Mouse (Mus musculus) midbrain, embryonic 16.5 days (tissue): ENCODE results near the gene Gpr146. TPM values are rescaled to one million over a fixed set of nuclear protein-coding genes. Genes with fewer than 3 reads are reported as not detected.

Experiments
- ATAC-seq: fragments of 200-750 bp; cut with Nextera tagmentation; 2 replicates; pipeline ENCODE4 v1.8.0; 2017; ENCODE audit warnings: moderate TSS enrichment
- H3K27ac ChIP-seq: fragments of 300-500 bp; sonication (generic); 2 replicates; pipeline ENCODE4 v1.5.1; 2014; ENCODE audit warnings: mild to moderate bottlenecking, low read length, mixed read lengths
- H3K27me3 ChIP-seq: fragments of 300-500 bp; sonication (generic); 2 replicates; pipeline ENCODE4 v1.6.1; 2014; ENCODE audit warnings: low read depth, low read length, mixed read lengths; ENCODE audit not compliant: control insufficient read depth, insufficient read depth
- H3K36me3 ChIP-seq: fragments of 300-500 bp; sonication (generic); 2 replicates; pipeline ENCODE4 v1.6.1; 2014; ENCODE audit warnings: mild to moderate bottlenecking, low read length, moderate library complexity, mixed read lengths; ENCODE audit not compliant: control insufficient read depth, insufficient read depth
- H3K4me1 ChIP-seq: fragments of 300-500 bp; sonication (generic); 2 replicates; pipeline ENCODE4 v1.6.1; 2014; ENCODE audit warnings: mild to moderate bottlenecking, low read length, mixed read lengths; ENCODE audit not compliant: control insufficient read depth, insufficient read depth
- H3K4me2 ChIP-seq: fragments of 300-500 bp; sonication (generic); 2 replicates; pipeline ENCODE4 v1.6.1; 2014; ENCODE audit warnings: mild to moderate bottlenecking, low read length, mixed read lengths
- H3K4me3 ChIP-seq: fragments of 300-500 bp; sonication (generic); 2 replicates; pipeline ENCODE4 v1.5.1; 2014; ENCODE audit warnings: low read depth, mild to moderate bottlenecking, low read length, moderate library complexity, mixed read lengths
- H3K9ac ChIP-seq: fragments of 300-500 bp; sonication (generic); 2 replicates; pipeline ENCODE4 v1.6.1; 2014; ENCODE audit warnings: low read depth, low read length, mixed read lengths
- H3K9me3 ChIP-seq: fragments of 300-500 bp; sonication (generic); replicated peaks from 2 replicates; pipeline ENCODE4 v1.6.1; 2014; ENCODE audit warnings: mild to moderate bottlenecking, low read length, mixed read lengths; ENCODE audit not compliant: control insufficient read depth, poor library complexity, severe bottlenecking
- WGBS: fragments of 180-500 bp; shearing (Covaris S2); extraction: QIAGEN DNeasy Blood & Tissue Kit; methylation state at CpG from one replicate; pipeline ENCODE4 v1.1.7; 2014; 5-methylcytosine and 5-hydroxymethylcytosine counted together
- polyA plus RNA-seq: library from polyadenylated mRNA; unstranded; fragments of >200 nt; fragmentation: Nextera tagmentation; extraction: Ambion mirVana; gene quantifications from 2 replicates; pipeline ENCODE4 v1.2.1, GENCODE M21; 2015

Gene Gpr146
- polyA plus RNA-seq, 1 experiment from 2014 or later, result 2.9 TPM

DNA sequence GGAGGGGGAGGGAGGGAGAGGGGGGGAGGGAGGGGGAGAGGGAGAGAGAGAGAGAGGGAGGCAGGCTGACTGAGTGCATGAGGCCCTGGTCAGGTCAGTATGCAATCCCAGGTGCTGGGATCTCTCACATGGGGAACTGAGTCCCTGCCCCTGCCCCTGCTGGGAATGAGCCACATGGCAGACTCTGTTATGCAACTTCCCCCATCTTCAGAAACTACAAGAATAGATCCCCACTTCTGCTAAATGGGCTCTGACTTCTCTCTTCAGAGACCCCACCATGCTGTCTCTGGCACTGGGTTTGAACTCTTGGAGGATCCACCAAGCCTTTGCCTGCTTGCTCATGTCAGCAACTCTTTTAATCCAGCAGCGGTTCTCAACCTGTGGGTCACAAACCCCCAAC is 11.7 kb upstream of the Gpr146 start:
- Histone ChIP-seq H3K36me3 (no peaks in the 10 kb centered on the region), H3K9me3 (no peaks in the 10 kb centered on the region), H3K4me2 (no peak overlapping the region), H3K9ac (no peak overlapping the region), H3K27me3 (no peaks in the 10 kb centered on the region), H3K27ac (no peak overlapping the region), H3K4me3 (no peak overlapping the region), H3K4me1 (peaks cover 12% of the 10 kb centered on the region)
- 92% methylated on average over 1 of the region's 1 CpGs for WGBS
- no peak for ATAC-seq

DNA sequence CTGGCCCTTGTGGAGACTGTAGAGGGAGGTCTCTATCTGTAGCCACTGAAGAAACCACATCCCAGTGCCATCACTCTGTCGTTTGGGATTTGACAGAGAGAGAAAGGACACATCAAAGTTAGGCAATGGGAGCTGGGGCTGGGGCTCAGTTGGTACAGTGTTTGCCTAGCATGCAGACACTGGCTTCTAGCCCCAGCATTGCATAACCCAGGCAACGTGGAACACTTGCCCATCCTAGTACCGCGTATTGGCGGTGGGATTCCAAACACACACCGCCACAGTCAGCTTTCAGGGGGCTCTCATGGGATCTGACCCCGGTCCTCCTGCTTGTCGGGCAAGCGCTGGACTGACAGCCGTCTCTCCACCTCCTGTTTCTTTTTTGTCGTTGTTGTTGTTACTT is 11.0 kb upstream of the Gpr146 start:
- Histone ChIP-seq H3K9me3 (no peaks in the 10 kb centered on the region), H3K36me3 (no peaks in the 10 kb centered on the region), H3K4me1 (peaks cover 18% of the 10 kb centered on the region), H3K9ac (no peak overlapping the region), H3K27me3 (no peaks in the 10 kb centered on the region), H3K4me3 (no peak overlapping the region), H3K4me2 (no peak overlapping the region), H3K27ac (no peak overlapping the region)
- WGBS, result 73% methylated on average over 11 of the region's 11 CpGs
- ATAC-seq, result no peak

DNA sequence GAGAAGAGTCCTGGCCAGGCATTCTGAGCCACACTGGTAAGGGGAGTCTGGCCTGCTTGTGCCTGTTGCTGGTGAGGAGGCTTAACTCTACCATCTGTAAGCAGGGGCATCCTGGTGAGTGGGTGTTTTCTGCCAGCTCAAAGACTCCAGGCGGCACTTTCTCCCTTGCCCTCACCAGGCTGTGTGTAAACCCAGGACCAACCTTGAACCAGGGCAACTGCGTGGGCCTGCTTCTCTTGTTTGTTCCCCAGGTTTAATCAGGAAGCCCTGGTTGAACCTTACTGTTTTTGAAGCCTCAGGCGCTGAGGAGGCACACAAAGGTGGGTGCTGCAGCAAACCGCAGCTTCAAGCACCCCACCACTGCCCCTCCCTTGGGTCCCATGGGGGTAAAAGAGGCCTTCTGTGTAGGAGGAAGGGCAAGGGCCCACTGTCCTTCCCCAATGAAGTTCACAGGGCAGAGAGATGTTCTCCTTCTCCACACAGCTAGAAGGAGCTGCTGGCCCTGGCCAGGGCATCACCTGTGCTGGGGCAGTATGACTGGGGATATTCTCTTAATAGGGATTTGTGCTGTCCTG is 9.5 kb upstream of the Gpr146 start:
- H3K4me2 ChIP-seq, result no peak overlapping the region
- no peaks in the 10 kb centered on the region for H3K36me3 ChIP-seq
- H3K4me3 ChIP-seq, result no peak overlapping the region
- H3K9ac ChIP-seq, result 0 out of 2 replicates have a peak overlapping the region, but pooled peaks have one; percentile 14
- no peak for ATAC-seq
- peaks cover 27% of the 10 kb centered on the region for H3K4me1 ChIP-seq
- WGBS, result 89% methylated on average over 4 of the region's 4 CpGs
- no peak overlapping the region for H3K27ac ChIP-seq
- no peaks in the 10 kb centered on the region for H3K9me3 ChIP-seq
- H3K27me3 ChIP-seq, result no peaks in the 10 kb centered on the region

DNA sequence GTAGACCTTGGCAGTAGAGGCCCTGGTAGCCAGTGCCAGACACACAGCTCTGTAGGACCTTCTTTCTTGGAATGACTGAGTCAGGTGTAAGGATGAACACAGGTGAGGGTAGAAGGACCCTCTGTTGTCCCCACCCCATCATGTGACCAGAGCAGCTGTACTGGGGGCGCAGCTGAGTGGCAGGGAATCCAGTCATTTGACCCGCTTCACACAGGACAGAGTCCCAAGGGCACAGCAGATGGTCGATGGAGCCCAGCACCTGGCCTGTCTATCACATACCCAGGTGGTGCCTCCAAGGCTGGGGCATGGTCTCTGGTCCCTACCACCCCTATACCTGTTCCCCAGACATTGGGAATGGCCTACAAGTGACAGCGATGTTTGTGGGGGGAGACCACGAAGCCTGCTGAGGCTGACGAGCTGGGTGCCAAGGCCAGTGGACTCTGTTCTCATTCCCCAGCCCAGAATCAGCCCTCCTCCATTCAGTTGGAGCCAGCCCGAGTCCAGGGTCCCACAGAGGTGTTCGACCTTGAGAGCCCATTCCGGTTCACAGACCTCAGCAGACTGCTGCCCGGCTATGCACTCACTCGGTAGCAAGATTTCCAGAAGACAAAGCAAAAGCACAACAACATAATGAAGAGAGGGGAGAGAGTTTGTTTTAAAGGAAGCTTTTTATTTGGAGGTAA is 8.7 kb upstream of the Gpr146 start:
- Histone ChIP-seq H3K9me3 (no peaks in the 10 kb centered on the region), H3K4me3 (no peak overlapping the region), H3K9ac (no peak overlapping the region), H3K4me2 (no peak overlapping the region), H3K27ac (no peak overlapping the region), H3K27me3 (no peaks in the 10 kb centered on the region), H3K36me3 (no peaks in the 10 kb centered on the region), H3K4me1 (peaks cover 29% of the 10 kb centered on the region)
- 83% methylated on average over 11 of the region's 11 CpGs for WGBS
- no peak for ATAC-seq

DNA sequence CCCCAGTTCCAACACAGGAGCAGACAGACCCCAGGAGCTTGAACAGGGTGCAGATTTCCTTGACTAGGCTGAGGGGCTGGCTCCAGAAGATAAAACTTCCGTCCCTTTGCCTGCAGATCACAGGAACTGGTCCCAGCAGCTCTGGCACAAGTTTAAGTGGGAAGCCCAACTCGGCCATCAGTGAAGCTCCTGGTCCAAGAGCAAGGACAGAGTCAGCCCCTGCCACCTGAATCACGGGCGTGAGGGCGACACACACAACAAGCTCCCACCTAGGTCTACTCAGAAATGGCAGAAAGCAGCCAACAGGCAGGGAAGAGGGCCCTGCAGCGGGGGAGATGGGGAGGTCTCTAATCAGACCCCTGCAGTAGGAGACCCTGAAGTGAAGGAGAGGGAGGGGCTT is 7.2 kb upstream of the Gpr146 start:
- WGBS, result 91% methylated on average over 6 of the region's 6 CpGs
- H3K4me2 ChIP-seq, result no peak overlapping the region

DNA sequence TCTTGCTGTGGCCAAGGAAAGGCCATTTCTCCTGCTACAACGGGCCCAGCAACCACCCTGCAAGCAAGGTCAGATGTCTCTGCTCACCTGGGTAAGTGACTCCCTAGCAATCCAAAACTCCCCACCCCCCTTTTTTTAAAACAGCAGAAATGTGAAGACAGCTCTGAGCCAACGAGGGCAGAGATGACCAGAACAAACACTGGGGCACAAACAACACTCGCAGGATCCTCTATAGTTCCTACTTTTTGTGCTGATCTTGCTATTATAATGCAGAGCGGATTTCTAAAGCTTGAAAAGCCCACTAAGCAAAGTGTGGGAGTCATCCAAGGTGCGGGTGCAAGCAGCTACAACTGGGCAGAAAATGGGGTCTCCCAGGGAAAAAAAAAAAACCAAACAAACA is 6.4 kb upstream of the Gpr146 start:
- Histone ChIP-seq H3K4me1 (peaks cover 20% of the 10 kb centered on the region), H3K9ac (0 out of 2 replicates have a peak overlapping the region, but pooled peaks have one; percentile 34), H3K4me2 (peak overlapping the region; percentile 87), H3K27me3 (no peaks in the 10 kb centered on the region), H3K9me3 (no peaks in the 10 kb centered on the region), H3K27ac (no peak overlapping the region), H3K4me3 (peak overlapping the region; percentile 75), H3K36me3 (no peaks in the 10 kb centered on the region)
- no peak for ATAC-seq
- WGBS, result 57% methylated on average over 5 of the region's 5 CpGs

More for the DNA sequence above, 7.2 kb upstream of the Gpr146 start:
- Histone ChIP-seq H3K4me3 (no peak overlapping the region), H3K4me1 (peaks cover 20% of the 10 kb centered on the region), H3K27me3 (no peaks in the 10 kb centered on the region), H3K36me3 (no peaks in the 10 kb centered on the region), H3K9ac (peak overlapping the region; percentile 34; the same call in 1 of the 2 replicates), H3K27ac (no peak overlapping the region), H3K9me3 (no peaks in the 10 kb centered on the region)
- ATAC-seq, result no peak

DNA sequence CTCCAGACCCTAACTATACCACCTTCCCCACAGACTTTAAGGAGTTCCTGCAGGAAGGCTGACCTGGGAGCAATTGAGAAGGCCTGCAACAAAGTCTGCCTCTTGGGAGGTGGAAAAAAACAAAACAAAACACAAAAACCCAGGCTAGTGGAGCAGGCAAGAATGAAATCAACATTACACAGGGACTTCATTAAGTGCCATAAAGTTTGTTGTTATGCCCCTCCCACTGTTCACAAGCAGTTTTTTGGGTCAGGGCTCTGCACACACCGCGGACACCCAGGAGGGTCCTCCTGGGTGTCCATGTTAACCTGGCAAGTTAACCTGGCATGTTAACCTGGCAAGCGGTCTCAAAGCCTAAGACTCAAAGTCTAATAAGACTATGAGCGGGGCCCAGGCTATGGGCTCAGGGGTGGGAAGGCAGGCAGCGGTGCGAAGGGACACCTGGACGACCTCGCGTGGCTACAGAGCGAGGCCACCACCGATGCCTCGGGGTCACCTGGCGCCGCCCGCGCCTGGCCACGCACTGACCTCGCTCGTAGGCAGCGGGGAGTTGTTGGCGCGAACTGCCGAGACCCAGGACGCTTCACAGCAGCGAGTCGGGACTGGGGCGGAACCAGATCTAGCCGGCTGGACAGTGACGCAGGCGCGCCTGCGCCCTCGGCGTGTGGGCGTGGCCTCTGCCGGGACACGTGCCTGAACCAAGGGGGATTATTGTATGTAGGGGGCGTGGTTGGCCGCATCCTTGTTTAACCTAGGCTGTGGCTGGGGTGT is 5.7 kb upstream of the Gpr146 start:
- H3K27me3 ChIP-seq, result no peaks in the 10 kb centered on the region
- peak overlapping the region; percentile 89 for H3K9ac ChIP-seq
- H3K9me3 ChIP-seq, result no peaks in the 10 kb centered on the region
- no peaks in the 10 kb centered on the region for H3K36me3 ChIP-seq
- H3K4me3 ChIP-seq, result peak overlapping the region; percentile 75
- ATAC-seq, result peak; percentile 92
- WGBS, result 2% methylated on average over 39 of the region's 39 CpGs
- H3K27ac ChIP-seq, result peak overlapping the region; percentile 79
- peak overlapping the region; percentile 87 for H3K4me2 ChIP-seq
- H3K4me1 ChIP-seq, result peaks cover 20% of the 10 kb centered on the region

DNA sequence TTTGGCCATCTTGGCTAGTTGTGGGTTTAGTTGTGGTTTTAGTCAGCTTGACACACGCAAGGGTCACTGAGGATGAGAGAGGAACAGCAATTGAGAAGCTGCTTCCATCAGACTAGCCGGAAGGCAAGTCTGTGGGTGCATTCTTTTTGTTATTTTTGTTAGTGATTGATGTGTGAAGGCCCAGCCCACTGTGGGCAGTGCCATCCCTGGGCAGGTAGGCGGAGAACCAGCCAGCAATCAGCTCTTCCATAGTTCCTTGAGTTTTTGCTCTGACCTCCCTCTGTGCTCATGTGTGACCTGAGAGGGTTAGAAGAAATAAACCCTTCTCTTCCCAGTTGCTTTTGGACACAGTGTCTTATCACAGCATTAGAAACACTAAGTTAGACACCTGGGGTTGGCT is 4.4 kb upstream of the Gpr146 start:
- no peaks in the 10 kb centered on the region for H3K36me3 ChIP-seq
- H3K4me2 ChIP-seq, result peak overlapping the region; percentile 87
- ATAC-seq, result no peak
- no peak overlapping the region for H3K9ac ChIP-seq
- H3K4me3 ChIP-seq, result no peak overlapping the region
- peaks cover 20% of the 10 kb centered on the region for H3K4me1 ChIP-seq
- 90% methylated on average over 3 of the region's 3 CpGs for WGBS
- no peaks in the 10 kb centered on the region for H3K9me3 ChIP-seq
- H3K27ac ChIP-seq, result no peak overlapping the region
- no peaks in the 10 kb centered on the region for H3K27me3 ChIP-seq

DNA sequence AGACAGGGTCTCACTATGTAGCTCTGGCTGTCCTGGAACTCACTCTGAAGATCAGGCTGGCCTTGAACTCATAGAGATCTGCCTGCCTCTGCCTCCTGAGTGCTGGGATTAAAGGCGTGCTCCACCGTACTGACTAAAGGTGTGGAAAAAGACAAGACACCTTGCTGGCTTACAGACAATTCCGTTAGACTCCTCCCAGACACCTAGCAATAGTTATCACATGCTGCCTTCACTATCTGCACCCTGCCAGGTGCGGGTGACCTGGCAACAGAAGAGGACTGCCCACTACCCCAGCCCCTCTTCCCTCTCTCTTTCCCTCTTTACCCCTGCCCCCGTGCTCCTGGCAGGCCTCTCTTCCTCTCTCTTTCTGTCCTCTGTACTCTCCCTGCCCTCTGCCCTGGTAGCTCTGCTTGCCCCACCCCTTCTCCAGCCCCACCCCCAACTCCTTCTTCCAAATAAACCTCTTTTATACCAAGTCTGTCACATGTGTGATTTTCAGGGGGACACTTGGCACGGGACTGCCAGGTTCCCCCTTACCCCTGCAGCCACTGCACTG is 3.5 kb upstream of the Gpr146 start:
- no peak overlapping the region for H3K9ac ChIP-seq
- 83% methylated on average over 6 of the region's 6 CpGs for WGBS
- H3K36me3 ChIP-seq, result no peaks in the 10 kb centered on the region
- no peak overlapping the region for H3K27ac ChIP-seq
- H3K9me3 ChIP-seq, result no peaks in the 10 kb centered on the region
- no peaks in the 10 kb centered on the region for H3K27me3 ChIP-seq
- ATAC-seq, result no peak
- no peak overlapping the region for H3K4me2 ChIP-seq
- no peak overlapping the region for H3K4me3 ChIP-seq
- peaks cover 20% of the 10 kb centered on the region for H3K4me1 ChIP-seq
